8 mouse cellular contexts compared by ENCODE assay signal in genomic region chr13:72631373-72632021, GRCm38 (mm10). TPM values are rescaled to one million over a fixed set of nuclear protein-coding genes. Genes with fewer than 3 reads are reported as not detected.
DNase-seq lines count a peak whose midpoint lies in the region; ATAC-seq and TF ChIP-seq lines count a peak whose summit lies in the region.

No protein-coding gene starts in this region.

- no peak for TF ChIP-seq POLR2A in limb, embryonic 14.5 days (IDR thresholded peaks at IDR 0.05; ENCODE audit: borderline replicate concordance, extremely low read depth, insufficient read depth, insufficient read length)

- H3K4me1 ChIP-seq in ES-E14 (ENCODE audit: control insufficient read depth in 2 of 2, insufficient read depth in 2 of 2, low read length in 2 of 2, poor library complexity in 1 of 2), result peaks cover 0 to 8% of the 10 kb centered on the region in 2 experiments; a peak in 1 of 4 replicates
- peaks cover 17% of the 10 kb centered on the region for H3K4me1 ChIP-seq in heart, embryonic 13.5 days
- peaks cover 6% of the 10 kb centered on the region; the same call in 1 of the 2 replicates for H3K4me1 ChIP-seq in limb, embryonic 14.5 days (ENCODE audit: control insufficient read depth, insufficient read depth, low read length)

- in situ Hi-C loops in ES-E14 (cut with MboI; ENCODE audit: low sequenced_read_pairs in 2 of 2, unreplicated experiment in 2 of 2), result loop anchor here in 1 of 2 experiments (5.0 kb wide), 1 partner anchor 631 kb away; the partner anchor contains the start of gene Irx4

- WGBS in heart, embryonic 13.5 days, result 2% methylated on average over 60 of the region's 62 CpGs
- under 1% methylated on average over 49 of the region's 62 CpGs for WGBS in limb, embryonic 14.5 days

- H3K4me3 ChIP-seq in ES-E14 (ENCODE audit: insufficient read depth in 1 of 2, low read depth in 1 of 2, low read length in 2 of 2, poor library complexity in 1 of 2, severe bottlenecking in 1 of 2), result peak overlapping the region in 1 of 2 experiments; percentile 21; a peak in 1 of 4 replicates
- H3K4me3 ChIP-seq in heart, embryonic 13.5 days, result peak overlapping the region; percentile 70
- H3K4me3 ChIP-seq in limb, embryonic 14.5 days (replicated peaks; ENCODE audit: low read length), result peak overlapping the region; percentile 62

- ATAC-seq in heart, embryonic 13.5 days (ENCODE audit: extremely low read depth, insufficient number of reproducible peaks, low FRiP score, low TSS enrichment), result no peak
- no peak for ATAC-seq in limb, embryonic 14.5 days (ENCODE audit: low FRiP score, low read depth)

- peak overlapping the region; percentile 9; the same call in 1 of the 2 replicates for H3K9ac ChIP-seq in ES-E14 (ENCODE audit: insufficient read depth, low read depth, low read length, poor library complexity, severe bottlenecking)
- peak overlapping the region; percentile 87 for H3K9ac ChIP-seq in heart, embryonic 13.5 days
- H3K9ac ChIP-seq in limb, embryonic 14.5 days (ENCODE audit: low read depth, low read length, severe bottlenecking), result peak overlapping the region; percentile 34

- DNase-seq in cerebellum, adult 9-11 months, result peak; percentile 3
- DNase-seq in cerebellum, adult 11 months, result no peak
- DNase-seq in ES-E14 (ENCODE audit: low read depth, low spot score), result peak; percentile 25
- DNase-seq in limb, embryonic 14.5 days (ENCODE audit: low spot score), result no peak
- DNase-seq in layer of hippocampus, postnatal 14 days (ENCODE audit: low spot score in 2 of 2), result no peak
- DNase-seq in right cerebral cortex, postnatal 4 days, result no peak
- no peak for DNase-seq in cerebellum, adult 18-20 months

- peak overlapping the region; percentile 89 for H3K4me2 ChIP-seq in heart, embryonic 13.5 days
- peak overlapping the region; percentile 89 for H3K4me2 ChIP-seq in limb, embryonic 14.5 days (replicated peaks; ENCODE audit: low read depth, low read length, severe bottlenecking)

- peaks cover 97% of the 10 kb centered on the region for H3K27me3 ChIP-seq in heart, embryonic 13.5 days (replicated peaks)
- H3K27me3 ChIP-seq in limb, embryonic 14.5 days (ENCODE audit: control insufficient read depth, insufficient read depth, low read length), result peaks cover 84% of the 10 kb centered on the region

- H3K9me3 ChIP-seq in ES-E14 (ENCODE audit: control insufficient read depth, insufficient read depth, low read depth, low read length), result no peaks in the 10 kb centered on the region
- no peaks in the 10 kb centered on the region for H3K9me3 ChIP-seq in heart, embryonic 13.5 days
- H3K9me3 ChIP-seq in limb, embryonic 14.5 days (ENCODE audit: control insufficient read depth, low read length), result no peaks in the 10 kb centered on the region

- no peaks in the 10 kb centered on the region for H3K36me3 ChIP-seq in ES-E14 (ENCODE audit: control insufficient read depth, insufficient read depth, low read length, poor library complexity, severe bottlenecking)
- H3K36me3 ChIP-seq in heart, embryonic 13.5 days, result no peaks in the 10 kb centered on the region
- H3K36me3 ChIP-seq in limb, embryonic 14.5 days (ENCODE audit: control insufficient read depth, insufficient read depth, low read length), result 0 out of 2 replicates have a peak, but pooled peaks cover 6% of the 10 kb centered on the region

- H3K27ac ChIP-seq in ES-E14 (ENCODE audit: insufficient read depth, low read depth, low read length, poor library complexity, severe bottlenecking), result no peak overlapping the region
- no peak overlapping the region for H3K27ac ChIP-seq in heart, embryonic 13.5 days (replicated peaks)
- no peak overlapping the region for H3K27ac ChIP-seq in limb, embryonic 14.5 days (replicated peaks; ENCODE audit: low read depth, low read length)

TF ChIP-seq in ES-E14, 5 proteins besides CTCF, POLR2A, EP300 and RAD21:
- TF ChIP-seq ZNF384 (IDR thresholded peaks at IDR 0.05; ENCODE audit: low read depth, low read length), result no peak
- no peak for TF ChIP-seq MAFK (IDR thresholded peaks at IDR 0.05; ENCODE audit: insufficient read depth, low read depth, low read length)
TF ChIP-seq in ES-E14: peak in this region for 0.

RNA-seq across cellular contexts. Expression of gene Irx2, which starts 2.9 kb away (rescaled TPM):
- total RNA-seq in ES-E14 (2012; rRNA removed), result 1.7 and 5.2 TPM in 2 replicates
- 9.3 and 12.6 TPM in 2 replicates for polyA plus RNA-seq in heart, embryonic 13.5 days (2015; fragmentation: Nextera tagmentation; extraction: Ambion mirVana)
- 56.8 and 57.1 TPM in 2 replicates for polyA plus RNA-seq in limb, embryonic 14.5 days (2012; rRNA removed)
- polyA plus RNA-seq in limb, embryonic 14.5 days (2014; fragmentation: Nextera tagmentation; extraction: Ambion mirVana), result 27.6 and 37.0 TPM in 2 replicates
- total RNA-seq in layer of hippocampus, postnatal 14 days (2021), result 1 to 10 TPM in 1 of 2 experiments, under 1 TPM in 1; 0.37 to 1.0 TPM

Comparison
In these comparisons a context has a peak if more than half of its experiments do, and no peak if none do; other contexts are left out.
1. DNase-seq: peak in cerebellum, adult 9-11 months (single experiment) and ES-E14 (single experiment); none in cerebellum, adult 11 months (single experiment), limb, embryonic 14.5 days (single experiment), layer of hippocampus, postnatal 14 days (0 of 2), right cerebral cortex, postnatal 4 days (single experiment) and cerebellum, adult 18-20 months (0 of 2).
2. H3K9ac ChIP-seq: peak in every context shown above with its lines; median percentile 87 in heart, embryonic 13.5 days; 34 in limb, embryonic 14.5 days; 9 in ES-E14.